Mouse (Mus musculus) brain, embryonic 14.5 days (tissue): ENCODE measurements at regions not wholly inside any gene's neighbourhood (a gene's known extent, or its start where the extent isn't known, plus 50 kb on each side); places are given as distances from the start of the nearest gene placed in this dataset.

Experiments used
- CTCF ChIP-seq: fragments of 200-500 bp; IDR thresholded peaks from 2 replicates; pipeline ENCODE4 v1.5.1; 2012; ENCODE audit warnings: inconsistent platforms, mild to moderate bottlenecking, moderate library complexity, borderline replicate concordance; ENCODE audit not compliant: insufficient read depth, insufficient read length; ENCODE audit errors: extremely low read depth
- POLR2A ChIP-seq: fragments of 200-500 bp; IDR thresholded peaks from 2 replicates; pipeline ENCODE4 v1.6.1; 2012; ENCODE audit warnings: mild to moderate bottlenecking, inconsistent platforms, borderline replicate concordance; ENCODE audit not compliant: poor library complexity, insufficient read depth, insufficient read length, severe bottlenecking; ENCODE audit errors: extremely low read depth

GRCm38 (mm10) chr13:5516088-5516487 lies 345.2 kb upstream of the Klf6 start:
- TF ChIP-seq CTCF (no peak), POLR2A (no peak)
